Mouse (Mus musculus) heart, embryonic 11.5 days (tissue): Measurements from ENCODE around the gene Abi3. TPM values are rescaled to one million over a fixed set of nuclear protein-coding genes. Genes with fewer than 3 reads are reported as not detected.
A peak's percentile ranks its signal among the peaks of the same experiment; 100 is the strongest.

Experiments used
- ATAC-seq: fragments of 200-750 bp; cut with Nextera tagmentation; replicated peaks from 2 replicates; pipeline ENCODE4 v1.8.0; 2017; ENCODE audit warnings: moderate library complexity; ENCODE audit not compliant: insufficient number of reproducible peaks, low FRiP score, low TSS enrichment
- H3K27ac ChIP-seq: fragments of 300-500 bp; sonication (generic); 2 replicates; pipeline ENCODE4 v1.5.1; 2014; ENCODE audit warnings: mild to moderate bottlenecking, low read depth, low read length
- H3K27me3 ChIP-seq: fragments of 300-500 bp; sonication (generic); 2 replicates; pipeline ENCODE4 v1.6.1; 2014; ENCODE audit warnings: mild to moderate bottlenecking, low read length, mixed read lengths; ENCODE audit not compliant: control insufficient read depth, insufficient read depth
- H3K36me3 ChIP-seq: fragments of 300-500 bp; sonication (generic); 2 replicates; pipeline ENCODE4 v1.6.1; 2014; ENCODE audit warnings: mild to moderate bottlenecking, low read length, moderate library complexity, mixed read lengths; ENCODE audit not compliant: control insufficient read depth, insufficient read depth
- H3K4me1 ChIP-seq: fragments of 300-500 bp; sonication (generic); 2 replicates; pipeline ENCODE4 v1.6.1; 2014; ENCODE audit warnings: low read length; ENCODE audit not compliant: control insufficient read depth, insufficient read depth
- H3K4me2 ChIP-seq: fragments of 300-500 bp; sonication (generic); 2 replicates; pipeline ENCODE4 v1.6.1; 2014; ENCODE audit warnings: mild to moderate bottlenecking, moderate library complexity
- H3K4me3 ChIP-seq: fragments of 300-500 bp; sonication (generic); 2 replicates; pipeline ENCODE4 v1.5.1; 2014; ENCODE audit warnings: low read depth, low read length
- H3K9ac ChIP-seq: fragments of 300-500 bp; sonication (generic); 2 replicates; pipeline ENCODE4 v1.6.1; 2014; ENCODE audit warnings: mild to moderate bottlenecking, low read depth, low read length, moderate library complexity
- H3K9me3 ChIP-seq: fragments of 300-500 bp; sonication (generic); replicated peaks from 2 replicates; pipeline ENCODE4 v1.6.1; 2016; ENCODE audit warnings: low read length; ENCODE audit not compliant: control insufficient read depth
- WGBS: fragments of 180-500 bp; shearing (Covaris S2); extraction: QIAGEN DNeasy Blood & Tissue Kit; methylation state at CpG from one replicate; pipeline ENCODE4 v1.1.7; 2014; ENCODE audit not compliant: insufficient replicate concordance; 5-methylcytosine and 5-hydroxymethylcytosine counted together
- polyA plus RNA-seq: library from polyadenylated mRNA; unstranded; fragments of >200 nt; fragmentation: Nextera tagmentation; extraction: Ambion mirVana; gene quantifications from 2 replicates; pipeline ENCODE4 v1.2.1, GENCODE M21; 2014

The Abi3 gene
- polyA plus RNA-seq, 1 experiment from 2014 or later = 11.5 TPM

GRCm38 (mm10) chr11:95792950-95793509 lies 49.2 kb downstream of the Abi3 start:
- Histone ChIP-seq H3K9ac (no peak overlapping the region), H3K27ac (no peak overlapping the region), H3K36me3 (no peaks in the 10 kb centered on the region), H3K4me3 (no peak overlapping the region), H3K27me3 (peaks cover 10% of the 10 kb centered on the region), H3K4me2 (no peak overlapping the region), H3K4me1 (peaks cover 18% of the 10 kb centered on the region), H3K9me3 (no peaks in the 10 kb centered on the region)
- 0 out of 2 replicates have a peak, but pooled peaks have one; percentile 32 for ATAC-seq
- WGBS = 61% methylated on average over 8 of the region's 8 CpGs

DNA sequence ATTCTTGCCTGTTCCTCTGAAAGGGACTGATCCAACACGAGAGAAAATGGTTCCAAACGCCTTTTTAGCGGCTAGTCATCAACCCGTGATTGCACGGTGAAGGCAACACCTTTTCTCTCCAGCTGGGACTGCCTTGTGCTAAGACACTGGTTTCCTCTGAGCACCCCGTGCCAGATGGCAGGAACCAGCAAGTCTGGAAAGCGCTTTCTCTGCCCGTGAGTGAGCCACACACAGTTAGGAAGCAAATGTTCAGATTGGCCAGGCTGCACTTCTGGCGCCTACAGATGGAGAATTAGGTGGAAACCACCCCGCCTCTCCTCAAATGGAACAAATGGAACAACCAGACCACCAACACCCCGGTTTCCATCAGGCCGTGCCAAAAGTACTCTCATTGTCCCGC lies 50.5 kb downstream of the Abi3 start:
- Histone ChIP-seq H3K9ac (no peak overlapping the region), H3K4me2 (no peak overlapping the region), H3K4me1 (peaks cover 17% of the 10 kb centered on the region), H3K27me3 (peaks cover 2% of the 10 kb centered on the region; the same call in 1 of the 2 replicates), H3K36me3 (no peaks in the 10 kb centered on the region), H3K27ac (no peak overlapping the region), H3K4me3 (no peak overlapping the region), H3K9me3 (no peaks in the 10 kb centered on the region)
- 74% methylated on average over 13 of the region's 13 CpGs for WGBS
- no peak for ATAC-seq

DNA sequence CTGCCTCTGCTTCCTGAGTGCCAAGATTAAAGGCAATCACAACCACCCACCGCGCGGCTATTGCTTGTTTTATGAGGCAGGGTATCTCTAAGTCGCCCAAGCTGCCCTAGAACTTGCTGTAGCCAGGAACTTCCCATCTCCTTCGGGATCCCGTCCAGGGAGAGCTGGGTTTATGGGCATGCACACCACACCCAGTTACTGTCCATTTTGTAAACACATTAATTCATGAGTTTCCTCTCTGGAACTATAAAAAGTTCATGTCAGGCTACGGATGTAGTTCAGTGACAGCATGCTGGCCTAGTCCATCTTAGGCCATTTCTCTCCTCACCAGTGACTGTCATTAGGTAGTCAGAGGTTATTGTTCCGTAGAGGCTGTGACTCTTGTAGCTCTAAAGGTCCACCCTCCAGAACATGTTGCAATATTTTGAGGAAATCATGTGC lies 52.8 kb downstream of the Abi3 start:
- H3K9ac ChIP-seq = no peak overlapping the region
- H3K27me3 ChIP-seq = no peaks in the 10 kb centered on the region
- no peaks in the 10 kb centered on the region for H3K36me3 ChIP-seq
- no peak for ATAC-seq
- H3K27ac ChIP-seq = no peak overlapping the region
- no peak overlapping the region for H3K4me2 ChIP-seq
- H3K4me1 ChIP-seq = peaks cover 8% of the 10 kb centered on the region
- no peak overlapping the region for H3K4me3 ChIP-seq
- H3K9me3 ChIP-seq = no peaks in the 10 kb centered on the region
- 81% methylated on average over 8 of the region's 8 CpGs for WGBS

DNA sequence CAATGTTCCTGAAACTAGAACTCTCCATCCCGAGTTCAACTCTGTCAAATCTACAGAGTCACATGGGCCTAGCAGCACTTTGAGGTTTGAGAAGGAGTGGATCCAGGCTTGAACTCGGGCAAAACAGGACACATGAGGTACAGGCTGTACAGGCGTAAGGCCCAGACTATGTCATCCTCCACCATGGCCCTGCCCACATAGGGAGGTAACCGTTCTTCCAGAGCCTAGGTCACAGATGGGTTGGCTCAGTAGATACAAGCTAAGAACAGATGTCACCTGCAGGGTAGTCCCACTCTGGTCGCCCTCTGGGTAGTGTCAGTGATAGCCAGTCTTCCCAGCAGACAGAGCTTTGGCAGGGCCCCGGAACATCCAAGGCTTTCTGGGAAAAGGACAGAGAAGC lies 55.8 kb downstream of the Abi3 start:
- no peak for ATAC-seq
- 84% methylated on average over 6 of the region's 6 CpGs for WGBS
- H3K27ac ChIP-seq = no peak overlapping the region

GRCm38 (mm10) chr11:95785675-95786074 lies 56.6 kb downstream of the Abi3 start:
- Histone ChIP-seq H3K4me2 (no peak overlapping the region), H3K4me3 (no peak overlapping the region), H3K9ac (no peak overlapping the region), H3K27ac (no peak overlapping the region), H3K9me3 (no peaks in the 10 kb centered on the region), H3K27me3 (no peaks in the 10 kb centered on the region), H3K4me1 (no peaks in the 10 kb centered on the region), H3K36me3 (no peaks in the 10 kb centered on the region)
- ATAC-seq = no peak
- WGBS = 88% methylated on average over 4 of the region's 4 CpGs

More for the DNA sequence above, 55.8 kb downstream of the Abi3 start:
- Histone ChIP-seq H3K9me3 (no peaks in the 10 kb centered on the region), H3K36me3 (no peaks in the 10 kb centered on the region), H3K27me3 (no peaks in the 10 kb centered on the region), H3K9ac (no peak overlapping the region), H3K4me2 (no peak overlapping the region), H3K4me3 (no peak overlapping the region), H3K4me1 (no peaks in the 10 kb centered on the region)

- 74% methylated on average over 9 of the region's 9 CpGs for WGBS
- no peak for ATAC-seq
Observed at GRCm38 (mm10) chr11:95783958-95784357, 58.3 kb downstream of the Abi3 start.

DNA sequence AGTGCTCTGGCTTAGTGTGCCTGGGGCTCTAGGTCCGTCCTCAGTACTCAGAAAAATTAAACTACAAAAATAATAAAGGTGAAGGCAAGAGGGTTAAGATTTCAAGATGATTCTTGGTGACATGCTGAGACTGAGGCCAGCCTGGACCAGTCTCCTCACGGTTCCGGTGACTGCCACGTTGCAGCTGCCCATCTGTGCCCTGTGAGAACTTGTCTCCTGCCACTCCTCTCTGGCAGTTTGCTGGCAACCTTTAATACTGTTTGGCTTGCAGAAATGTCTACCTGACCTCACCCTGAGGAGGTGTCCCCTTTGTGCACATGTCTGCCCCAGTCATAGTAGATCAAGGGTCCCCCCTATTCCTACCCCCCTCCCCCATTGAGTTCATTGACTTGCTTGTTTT lies 58.8 kb downstream of the Abi3 start:
- Histone ChIP-seq H3K4me3 (no peak overlapping the region), H3K9ac (no peak overlapping the region), H3K27me3 (no peaks in the 10 kb centered on the region), H3K9me3 (no peaks in the 10 kb centered on the region), H3K36me3 (no peaks in the 10 kb centered on the region), H3K27ac (no peak overlapping the region), H3K4me2 (no peak overlapping the region), H3K4me1 (no peaks in the 10 kb centered on the region)
- no peak for ATAC-seq
- 85% methylated on average over 4 of the region's 4 CpGs for WGBS

More at GRCm38 (mm10) chr11:95783958-95784357, 58.3 kb downstream of the Abi3 start:
- Histone ChIP-seq H3K36me3 (no peaks in the 10 kb centered on the region), H3K4me2 (no peak overlapping the region), H3K27ac (no peak overlapping the region), H3K4me1 (no peaks in the 10 kb centered on the region), H3K4me3 (no peak overlapping the region), H3K9me3 (no peaks in the 10 kb centered on the region), H3K9ac (no peak overlapping the region), H3K27me3 (no peaks in the 10 kb centered on the region)

GRCm38 (mm10) chr11:95781557-95781956 lies 60.7 kb downstream of the Abi3 start:
- H3K4me2 ChIP-seq = no peak overlapping the region
- H3K36me3 ChIP-seq = no peaks in the 10 kb centered on the region
- H3K27me3 ChIP-seq = no peaks in the 10 kb centered on the region
- H3K27ac ChIP-seq = no peak overlapping the region
- no peak overlapping the region for H3K9ac ChIP-seq
- no peaks in the 10 kb centered on the region for H3K9me3 ChIP-seq
- no peak for ATAC-seq
- 83% methylated on average over 11 of the region's 11 CpGs for whole genome bisulfite sequencing
- no peaks in the 10 kb centered on the region for H3K4me1 ChIP-seq
- no peak overlapping the region for H3K4me3 ChIP-seq

DNA sequence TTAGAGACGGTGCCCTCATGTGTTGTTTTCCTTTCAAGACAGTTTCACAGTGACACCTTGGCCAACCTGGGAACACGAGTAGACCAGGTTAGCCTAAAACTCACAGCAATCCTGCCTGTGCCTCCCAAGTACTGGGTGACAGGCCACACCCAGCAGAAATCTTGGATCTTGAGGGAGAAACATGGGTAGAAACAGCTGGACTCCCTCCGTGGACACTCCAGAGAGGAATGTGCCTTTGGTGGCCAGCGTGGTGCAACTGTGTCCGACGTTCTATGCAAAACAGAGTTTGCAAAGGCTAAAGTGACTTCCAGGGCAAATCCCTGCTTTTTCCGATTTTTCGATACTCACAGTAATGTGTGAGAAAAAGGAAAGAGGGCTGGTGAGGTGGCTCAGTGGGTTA lies 61.8 kb downstream of the Abi3 start:
- Histone ChIP-seq H3K4me3 (no peak overlapping the region), H3K4me1 (no peaks in the 10 kb centered on the region), H3K9ac (no peak overlapping the region), H3K27ac (no peak overlapping the region), H3K36me3 (no peaks in the 10 kb centered on the region), H3K4me2 (no peak overlapping the region), H3K9me3 (no peaks in the 10 kb centered on the region), H3K27me3 (no peaks in the 10 kb centered on the region)
- 79% methylated on average over 8 of the region's 8 CpGs for WGBS
- ATAC-seq = no peak
